Mouse (Mus musculus) urinary bladder, adult 18-20 months (tissue): ENCODE results near the gene Washc2.

ENCODE experiments used
- DNase-seq, 2 experiments: peaks; one replicate each; pipeline ENCODE4 v3.0.0; 2022; ENCODE audit warnings: low spot score in 2 of 2, mixed read lengths in 2 of 2

Washc2 gene

GRCm38 (mm10) chr6:116262824-116263223, 55.0 kb downstream of the Washc2 start:
- no peak for DNase-seq

- DNase-seq: peak; percentile 82 to 88
These were observed 56.3 kb downstream of the Washc2 start, which contains the start of gene Zfand4 for GRCm38 (mm10) chr6:116264018-116264651. TSS of gene Zfand4 (plus strand) at chr6:116264222.

GRCm38 (mm10) chr6:116264836-116265235, 57.0 kb downstream of the Washc2 start:
- DNase-seq: no peak

DNA sequence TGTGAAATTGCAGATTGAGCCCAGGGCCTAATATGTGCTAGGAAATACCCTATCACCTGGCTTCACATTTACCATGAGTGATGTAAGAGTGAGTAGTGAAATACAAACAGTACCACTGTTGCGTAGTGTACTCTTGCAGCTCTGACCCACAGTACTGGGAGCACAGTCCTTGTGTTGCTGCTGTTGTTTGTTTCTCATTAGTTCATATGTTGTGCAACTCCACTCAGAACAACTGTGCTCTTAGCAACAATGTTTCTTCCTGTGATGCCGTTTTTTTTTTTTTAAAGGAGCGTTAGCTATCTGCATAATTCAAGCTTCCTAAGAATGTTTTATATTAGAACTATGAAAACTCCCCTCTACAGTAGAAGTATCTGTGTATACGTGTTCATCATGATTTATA, 57.8 kb downstream of the Washc2 start:
- no peak for DNase-seq

DNA sequence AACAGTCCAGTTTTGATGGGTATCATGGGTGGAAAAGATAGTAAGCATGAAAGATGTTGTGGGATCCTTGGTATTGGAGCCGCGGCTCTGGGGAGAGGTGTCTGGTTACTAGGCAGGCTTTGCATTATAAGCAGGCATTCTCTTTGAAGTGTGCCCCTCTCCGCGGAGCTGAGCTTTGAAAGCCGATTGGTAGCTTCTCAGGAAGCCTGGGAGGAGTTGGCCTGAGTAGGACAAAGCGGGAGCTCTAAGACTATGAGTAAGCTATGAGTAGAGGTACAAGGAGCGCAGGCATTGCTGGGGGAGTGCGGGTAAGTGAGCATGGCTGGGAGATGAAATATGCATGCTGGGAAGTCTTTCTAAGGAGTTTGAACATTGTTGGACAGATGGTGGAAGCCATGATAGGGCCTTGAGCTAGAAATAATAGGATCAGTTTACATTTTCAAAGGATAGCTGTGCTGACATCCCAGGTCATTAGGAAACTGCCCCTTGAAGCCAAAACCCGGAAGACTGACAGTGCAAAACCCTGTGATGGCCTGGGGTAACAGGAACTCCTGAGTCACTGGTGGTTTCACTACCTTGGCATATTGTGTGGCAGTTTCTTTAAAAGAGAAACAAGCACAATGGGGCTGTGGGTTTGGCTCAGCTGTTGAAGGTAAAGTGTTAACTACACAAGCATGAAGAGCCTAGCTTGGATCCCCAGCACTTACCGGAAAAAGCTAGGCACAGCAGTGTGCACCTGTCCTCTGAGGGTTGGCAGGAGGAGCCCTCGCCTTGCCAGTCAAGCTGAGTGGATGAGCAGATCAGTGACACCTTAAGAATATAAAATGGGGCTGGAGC, 58.7 kb downstream of the Washc2 start:
- DNase-seq: no peak

- DNase-seq: no peak
These were observed 59.2 kb downstream of the Washc2 start for GRCm38 (mm10) chr6:116267110-116267423.

DNA sequence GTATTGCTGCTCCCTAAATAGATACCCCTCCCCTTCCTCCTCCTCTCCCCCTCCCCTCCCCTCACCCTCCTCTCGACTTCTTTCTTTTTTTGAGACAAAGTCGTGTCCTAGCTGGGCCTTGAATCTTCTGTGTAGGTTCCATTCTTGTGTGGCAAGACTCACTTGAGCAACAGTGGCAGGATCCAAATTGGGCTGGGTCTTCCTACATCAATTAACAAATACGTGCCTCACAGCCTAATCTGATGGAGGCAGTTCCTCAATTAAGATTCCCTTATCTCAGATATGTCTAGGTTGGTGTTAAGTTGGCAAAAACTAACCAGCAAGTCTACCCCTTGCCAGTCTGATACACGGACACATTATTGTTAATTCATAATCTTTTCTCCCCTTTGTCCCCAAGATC, 67.9 kb downstream of the Washc2 start:
- no peak for DNase-seq

- no peak for DNase-seq
These were observed 71.0 kb downstream of the Washc2 start for GRCm38 (mm10) chr6:116278679-116279317.

- DNase-seq: no peak
These were observed 73.2 kb downstream of the Washc2 start for GRCm38 (mm10) chr6:116281014-116281413.

DNA sequence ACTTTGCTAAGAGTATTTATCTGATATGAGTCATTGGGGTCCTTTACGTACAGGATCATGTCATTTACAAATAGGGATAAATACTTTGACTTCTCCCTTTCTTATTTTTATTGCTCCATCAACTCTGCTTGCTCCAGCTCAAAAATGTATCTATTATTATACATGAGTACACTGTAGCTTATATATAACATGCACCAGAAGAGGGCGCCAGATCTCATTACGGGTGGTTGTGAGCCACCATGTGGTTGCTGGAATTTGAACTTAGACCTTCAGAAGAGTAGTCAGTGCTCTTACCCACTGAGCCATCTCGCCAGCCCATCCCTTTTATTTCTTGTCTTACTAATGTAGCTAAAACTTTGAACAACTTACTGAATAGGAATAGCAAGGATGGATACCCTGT, 74.7 kb downstream of the Washc2 start:
- no peak for DNase-seq

- DNase-seq: no peak
These were observed 75.4 kb downstream of the Washc2 start for GRCm38 (mm10) chr6:116283280-116283679.

DNA sequence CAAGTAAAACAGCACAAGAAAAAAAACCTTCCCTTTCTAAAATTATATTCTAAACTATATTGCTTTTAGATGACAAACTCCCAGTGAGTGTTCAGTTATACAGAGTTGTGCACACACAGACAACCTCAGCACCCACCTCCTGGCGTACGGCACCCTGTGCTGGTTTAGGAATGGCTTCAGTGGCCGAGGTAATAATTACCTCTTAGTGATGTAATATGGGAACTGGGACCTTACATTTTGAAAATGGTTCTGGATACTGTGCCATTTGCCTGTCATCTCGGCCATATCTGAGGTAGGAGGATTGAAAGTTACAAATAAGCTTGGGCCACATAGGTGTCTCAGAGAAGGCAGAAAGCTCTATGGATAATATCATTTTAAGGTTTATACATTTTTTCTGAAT, 78.5 kb downstream of the Washc2 start:
- DNase-seq: no peak

DNA sequence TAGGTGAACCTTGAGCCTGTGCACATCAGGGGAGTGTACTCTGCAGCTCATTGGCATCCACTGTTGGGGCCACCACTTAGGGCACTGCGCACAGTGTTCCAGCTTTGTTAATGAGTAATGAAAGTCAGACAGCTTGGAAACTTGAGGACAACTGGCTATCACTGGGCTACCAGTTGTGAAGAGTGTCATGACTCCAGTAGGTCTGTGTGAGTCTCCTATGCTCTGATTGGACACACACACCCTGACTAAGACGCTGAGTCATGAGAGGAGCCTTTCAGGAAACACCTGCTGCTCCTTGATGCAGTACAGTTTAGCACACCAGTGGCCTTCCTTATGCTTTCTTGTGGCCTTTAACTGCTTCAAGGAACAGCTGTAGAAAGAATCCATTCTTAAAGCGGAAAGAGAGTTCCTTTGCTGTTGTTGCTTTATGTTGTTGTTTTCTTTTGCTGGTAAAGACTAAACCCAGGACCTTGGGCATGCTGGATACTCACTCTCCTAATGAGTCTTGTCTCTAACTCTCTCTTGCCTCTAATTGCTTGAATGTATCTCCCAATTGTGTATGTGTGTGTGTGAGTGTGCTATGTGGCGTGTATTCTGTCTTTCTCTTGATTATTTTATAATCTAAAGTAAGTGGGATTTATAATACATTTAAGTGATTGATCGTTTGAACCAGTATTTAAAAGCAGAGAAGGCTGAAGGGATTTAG, 79.2 kb downstream of the Washc2 start:
- DNase-seq: no peak

GRCm38 (mm10) chr6:116311411-116311810, 103.6 kb downstream of the Washc2 start:
- no peak for DNase-seq
